Mouse (Mus musculus): ENCODE data around the gene Enkur. TPM values are rescaled to one million over a fixed set of nuclear protein-coding genes. Genes with fewer than 3 reads are reported as not detected.

The Enkur gene
- total and polyA plus RNA-seq, 2 experiments = not detected

DNA sequence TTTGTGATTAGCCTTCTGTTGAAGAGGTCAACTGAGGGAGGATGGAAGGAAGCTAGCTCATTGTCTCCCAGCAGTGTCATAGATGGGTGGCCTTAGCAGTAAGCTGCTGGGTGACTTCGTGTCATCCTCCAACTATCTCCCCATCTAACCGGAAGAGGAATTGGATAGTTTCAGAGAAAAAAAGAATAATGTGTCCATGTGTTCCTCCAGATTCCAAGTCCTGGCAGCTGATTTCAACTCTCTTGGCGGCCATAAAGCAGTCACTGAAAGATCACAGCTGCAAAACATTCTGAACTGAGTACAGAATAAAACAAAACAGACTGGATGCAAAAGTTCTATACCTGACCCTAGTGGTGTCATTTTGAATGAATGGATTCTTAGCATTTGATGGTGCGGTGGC, 58.0 kb downstream of the Enkur start:
- WGBS = 87% methylated on average over 4 of the region's 4 CpGs
- no peak for DNase-seq (ENCODE audit: extremely low read depth, low read depth, low spot score)

DNA sequence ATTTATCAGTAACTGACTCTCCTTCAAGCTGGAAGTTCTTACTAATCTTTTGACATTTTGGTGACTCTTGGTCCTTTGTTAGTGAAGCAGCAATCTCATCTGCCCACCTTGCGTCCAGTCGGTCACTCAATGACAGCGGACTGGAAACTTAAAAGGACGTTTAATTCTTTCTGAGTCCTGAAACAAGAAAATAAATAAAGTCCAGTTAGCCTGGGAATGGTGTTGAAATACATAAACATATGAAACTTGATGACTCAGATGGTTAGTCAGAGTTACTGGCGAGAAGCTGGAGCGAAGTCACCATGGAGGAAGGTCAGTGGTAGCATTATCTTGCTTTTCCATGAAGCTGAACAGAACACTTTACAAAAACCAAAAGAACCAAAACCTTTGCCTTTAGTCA, 58.7 kb downstream of the Enkur start:
- no peaks in the 10 kb centered on the region for H3K36me3 ChIP-seq (ENCODE audit: control insufficient read depth, insufficient read depth, low read length)
- no peak overlapping the region for H3K4me3 ChIP-seq (ENCODE audit: insufficient read depth, low read depth, low read length)
- no peak overlapping the region for H3K9ac ChIP-seq (ENCODE audit: low read depth, low read length)
- H3K27me3 ChIP-seq (ENCODE audit: control insufficient read depth, insufficient read depth, low read length) = no peaks in the 10 kb centered on the region
- WGBS = 55% methylated on average over 6 of the region's 6 CpGs
- no peak for TF ChIP-seq CTCF (IDR thresholded peaks at IDR 0.05; ENCODE audit: low read depth, low read length)
- no peak for TF ChIP-seq POLR2A (IDR thresholded peaks at IDR 0.05; ENCODE audit: extremely low read depth, insufficient read depth, low read length)
- 0 out of 2 replicates have a peak, but pooled peaks cover 2% of the 10 kb centered on the region for H3K4me1 ChIP-seq (ENCODE audit: control insufficient read depth, insufficient read depth, low read length)
- H3K79me2 ChIP-seq (ENCODE audit: control insufficient read depth, insufficient read depth, low read length) = no peaks in the 10 kb centered on the region
- DNase-seq (ENCODE audit: extremely low read depth, low read depth, low spot score) = no peak
- no peak overlapping the region for H3K27ac ChIP-seq (replicated peaks; ENCODE audit: insufficient read depth, low read depth, low read length)

More for the DNA sequence above, 58.0 kb downstream of the Enkur start:
- Histone ChIP-seq H3K27ac (replicated peaks; ENCODE audit: insufficient read depth, low read depth, low read length) (no peak overlapping the region), H3K9ac (ENCODE audit: low read depth, low read length) (no peak overlapping the region), H3K36me3 (ENCODE audit: control insufficient read depth, insufficient read depth, low read length) (no peaks in the 10 kb centered on the region), H3K4me3 (ENCODE audit: insufficient read depth, low read depth, low read length) (no peak overlapping the region), H3K27me3 (ENCODE audit: control insufficient read depth, insufficient read depth, low read length) (no peaks in the 10 kb centered on the region), H3K79me2 (ENCODE audit: control insufficient read depth, insufficient read depth, low read length) (no peaks in the 10 kb centered on the region), H3K4me1 (ENCODE audit: control insufficient read depth, insufficient read depth, low read length) (no peaks in the 10 kb centered on the region)
- TF ChIP-seq POLR2A (IDR thresholded peaks at IDR 0.05; ENCODE audit: extremely low read depth, insufficient read depth, low read length) (no peak), CTCF (IDR thresholded peaks at IDR 0.05; ENCODE audit: low read depth, low read length) (no peak)

DNA sequence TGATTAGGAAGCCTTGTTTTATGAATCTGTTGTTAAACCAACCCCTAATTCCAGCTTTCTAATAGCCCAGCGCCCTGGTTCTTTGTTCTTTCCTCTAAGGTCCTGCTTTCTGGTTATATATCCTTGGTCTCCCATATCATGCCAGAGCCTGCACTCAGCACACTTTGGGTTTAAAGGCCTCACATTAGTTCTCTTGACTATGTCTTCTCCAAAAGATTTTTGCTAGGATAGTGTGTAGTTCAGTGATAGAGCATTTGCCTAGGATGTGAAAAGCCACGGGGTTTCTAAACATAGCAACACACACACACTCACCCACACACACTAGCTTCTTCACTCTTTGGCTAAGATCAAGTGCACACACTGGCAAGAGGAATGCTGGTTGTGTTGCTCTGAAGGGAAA, 62.5 kb downstream of the Enkur start:
- Histone ChIP-seq H3K36me3 (ENCODE audit: control insufficient read depth, insufficient read depth, low read length) (no peaks in the 10 kb centered on the region), H3K79me2 (ENCODE audit: control insufficient read depth, insufficient read depth, low read length) (no peaks in the 10 kb centered on the region), H3K4me3 (ENCODE audit: insufficient read depth, low read depth, low read length) (no peak overlapping the region), H3K27ac (replicated peaks; ENCODE audit: insufficient read depth, low read depth, low read length) (no peak overlapping the region), H3K9ac (ENCODE audit: low read depth, low read length) (no peak overlapping the region), H3K27me3 (ENCODE audit: control insufficient read depth, insufficient read depth, low read length) (no peaks in the 10 kb centered on the region), H3K4me1 (ENCODE audit: control insufficient read depth, insufficient read depth, low read length) (0 out of 2 replicates have a peak, but pooled peaks cover 4% of the 10 kb centered on the region)
- no peak for TF ChIP-seq POLR2A (IDR thresholded peaks at IDR 0.05; ENCODE audit: extremely low read depth, insufficient read depth, low read length)
- TF ChIP-seq CTCF (IDR thresholded peaks at IDR 0.05; ENCODE audit: low read depth, low read length) = no peak
- 47% methylated on average over 2 of the region's 2 CpGs for WGBS
- DNase-seq (ENCODE audit: extremely low read depth, low read depth, low spot score) = no peak

DNA sequence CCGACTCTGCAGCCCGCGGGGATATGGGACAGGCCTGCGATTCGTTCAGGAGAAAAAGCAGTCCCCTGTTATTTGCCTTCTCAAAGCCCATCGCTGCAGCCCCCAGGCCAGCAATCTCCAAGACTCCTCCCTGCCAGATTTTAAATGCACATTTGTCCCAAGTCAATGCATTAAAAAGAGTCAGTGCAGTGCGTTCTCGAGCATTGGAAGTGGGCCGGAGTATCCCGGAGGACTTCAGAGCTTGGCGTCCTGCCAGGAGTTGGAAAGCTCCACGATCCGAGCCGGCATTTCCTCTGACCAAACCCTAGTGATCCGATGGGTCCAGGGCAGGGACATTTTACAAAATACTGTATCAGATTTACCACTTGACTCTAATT, 63.0 kb downstream of the Enkur start:
- peak; percentile 32 for DNase-seq (ENCODE audit: extremely low read depth, low read depth, low spot score)
- Histone ChIP-seq H3K36me3 (ENCODE audit: control insufficient read depth, insufficient read depth, low read length) (no peaks in the 10 kb centered on the region), H3K79me2 (ENCODE audit: control insufficient read depth, insufficient read depth, low read length) (no peaks in the 10 kb centered on the region), H3K9ac (ENCODE audit: low read depth, low read length) (peak overlapping the region; percentile 33; the same call in 1 of the 2 replicates), H3K4me1 (ENCODE audit: control insufficient read depth, insufficient read depth, low read length) (0 out of 2 replicates have a peak, but pooled peaks cover 4% of the 10 kb centered on the region), H3K4me3 (ENCODE audit: insufficient read depth, low read depth, low read length) (peak overlapping the region; percentile 55; the same call in 1 of the 2 replicates), H3K27me3 (ENCODE audit: control insufficient read depth, insufficient read depth, low read length) (no peaks in the 10 kb centered on the region), H3K27ac (replicated peaks; ENCODE audit: insufficient read depth, low read depth, low read length) (no peak overlapping the region)
- TF ChIP-seq CTCF (IDR thresholded peaks at IDR 0.05; ENCODE audit: low read depth, low read length) = no peak
- no peak for TF ChIP-seq POLR2A (IDR thresholded peaks at IDR 0.05; ENCODE audit: extremely low read depth, insufficient read depth, low read length)
- WGBS = 3% methylated on average over 15 of the region's 15 CpGs

DNA sequence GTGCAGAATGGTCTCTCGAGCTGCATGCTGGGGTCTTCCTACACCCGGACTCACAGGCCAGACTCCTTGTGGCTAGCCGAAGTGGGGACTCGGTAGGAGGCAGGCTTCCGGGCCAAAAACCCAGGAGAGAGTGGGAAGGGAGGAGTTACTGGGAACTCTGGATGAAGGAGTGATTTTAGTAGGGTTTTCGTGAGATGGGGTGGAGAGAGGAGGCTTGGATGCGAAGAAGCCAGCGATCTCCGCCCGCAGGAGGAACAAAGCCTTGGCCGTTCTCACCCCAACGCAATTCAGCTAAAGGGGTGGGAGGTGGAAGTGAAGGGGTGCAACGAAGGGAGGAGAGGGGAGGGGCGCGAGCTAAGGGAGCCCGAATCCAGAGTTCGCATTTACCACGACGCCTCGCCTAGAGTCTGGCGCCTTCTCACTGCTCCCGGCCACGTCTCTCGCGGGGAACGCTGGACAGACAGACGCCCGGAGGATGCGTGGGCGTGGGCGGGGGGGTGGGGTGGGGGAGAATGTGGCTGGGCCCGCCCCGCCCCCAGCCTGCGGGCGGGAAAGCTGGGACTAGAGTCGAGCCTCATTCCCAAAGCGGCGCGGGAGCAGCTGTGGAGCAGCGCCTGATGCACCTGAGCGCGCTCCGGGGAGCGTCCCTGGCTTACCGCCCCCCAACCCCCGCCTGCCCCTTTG, 63.5 kb downstream of the Enkur start:
- H3K4me3 ChIP-seq (ENCODE audit: insufficient read depth, low read depth, low read length) = peak overlapping the region; percentile 55
- no peak for TF ChIP-seq CTCF (IDR thresholded peaks at IDR 0.05; ENCODE audit: low read depth, low read length)
- no peak for TF ChIP-seq POLR2A (IDR thresholded peaks at IDR 0.05; ENCODE audit: extremely low read depth, insufficient read depth, low read length)
- under 1% methylated on average over 46 of the region's 46 CpGs for WGBS
- no peaks in the 10 kb centered on the region for H3K27me3 ChIP-seq (ENCODE audit: control insufficient read depth, insufficient read depth, low read length)
- H3K79me2 ChIP-seq (ENCODE audit: control insufficient read depth, insufficient read depth, low read length) = no peaks in the 10 kb centered on the region
- peak overlapping the region; percentile 33; the same call in 1 of the 2 replicates for H3K9ac ChIP-seq (ENCODE audit: low read depth, low read length)
- H3K27ac ChIP-seq (replicated peaks; ENCODE audit: insufficient read depth, low read depth, low read length) = no peak overlapping the region
- DNase-seq (ENCODE audit: extremely low read depth, low read depth, low spot score) = no peak
- H3K36me3 ChIP-seq (ENCODE audit: control insufficient read depth, insufficient read depth, low read length) = no peaks in the 10 kb centered on the region
- H3K4me1 ChIP-seq (ENCODE audit: control insufficient read depth, insufficient read depth, low read length) = 0 out of 2 replicates have a peak, but pooled peaks cover 4% of the 10 kb centered on the region

DNA sequence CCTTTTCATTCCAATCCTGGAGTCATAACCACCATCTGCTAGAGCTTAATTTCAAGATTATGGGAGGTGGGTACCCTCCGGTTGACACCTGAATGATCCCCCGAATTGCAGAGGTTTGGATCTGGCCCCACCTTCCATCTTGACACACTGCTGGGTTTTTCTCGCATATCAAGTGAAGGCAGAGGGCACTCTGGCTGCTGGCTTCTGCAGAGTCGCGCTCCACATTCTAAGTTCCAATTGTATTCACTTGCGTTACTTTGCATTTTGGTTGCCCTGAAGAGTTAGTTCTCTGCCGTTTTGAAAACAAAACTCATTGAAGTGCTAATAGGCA, 64.0 kb downstream of the Enkur start:
- no peaks in the 10 kb centered on the region for H3K79me2 ChIP-seq (ENCODE audit: control insufficient read depth, insufficient read depth, low read length)
- 0 out of 2 replicates have a peak, but pooled peaks cover 4% of the 10 kb centered on the region for H3K4me1 ChIP-seq (ENCODE audit: control insufficient read depth, insufficient read depth, low read length)
- no peak overlapping the region for H3K9ac ChIP-seq (ENCODE audit: low read depth, low read length)
- no peaks in the 10 kb centered on the region for H3K36me3 ChIP-seq (ENCODE audit: control insufficient read depth, insufficient read depth, low read length)
- H3K4me3 ChIP-seq (ENCODE audit: insufficient read depth, low read depth, low read length) = 0 out of 2 replicates have a peak overlapping the region, but pooled peaks have one; percentile 55
- H3K27me3 ChIP-seq (ENCODE audit: control insufficient read depth, insufficient read depth, low read length) = no peaks in the 10 kb centered on the region
- no peak for DNase-seq (ENCODE audit: extremely low read depth, low read depth, low spot score)
- WGBS = 33% methylated on average over 7 of the region's 7 CpGs
- no peak overlapping the region for H3K27ac ChIP-seq (replicated peaks; ENCODE audit: insufficient read depth, low read depth, low read length)
- TF ChIP-seq POLR2A (IDR thresholded peaks at IDR 0.05; ENCODE audit: extremely low read depth, insufficient read depth, low read length) = no peak
- TF ChIP-seq CTCF (IDR thresholded peaks at IDR 0.05; ENCODE audit: low read depth, low read length) = no peak

Other genes with a start within 250 kb of the Enkur start
- 19.2 and 25.7 TPM in 2 replicates for gene Arhgap21, start 236.5 kb downstream of the Enkur start, total RNA-seq (2014; rRNA removed)
- gene Arhgap21, start 236.5 kb downstream of the Enkur start, polyA plus RNA-seq (2012; rRNA removed) = 6.0 and 7.2 TPM in 2 replicates
- gene Thnsl1, start 359 bp upstream of the Enkur start, total RNA-seq (2014; rRNA removed) = 3.5 and 4.0 TPM in 2 replicates
- gene Thnsl1, start 359 bp upstream of the Enkur start, polyA plus RNA-seq (2012; rRNA removed) = 1.2 and 2.0 TPM in 2 replicates
- 0.07 TPM in 1 of 2 replicates, not detected in the other for gene Gpr158, start 162.2 kb upstream of the Enkur start, total RNA-seq (2014; rRNA removed)
- gene Gpr158, start 162.2 kb upstream of the Enkur start, polyA plus RNA-seq (2012; rRNA removed) = not detected in 2 replicates

Data from liver, adult 2 months (tissue).